Mouse (Mus musculus): ENCODE data around the gene Zfp804a. TPM values are rescaled to one million over a fixed set of nuclear protein-coding genes. Genes with fewer than 3 reads are reported as not detected.

Gene Zfp804a
- polyA plus RNA-seq, 1 experiment from 2014 or later = 0.39 TPM

- H3K9me3 ChIP-seq (replicated peaks) = no peaks in the 10 kb centered on the region
- no peaks in the 10 kb centered on the region for H3K27me3 ChIP-seq (ENCODE audit: low read depth, poor library complexity, severe bottlenecking)
- no peak for DNase-seq (ENCODE audit: low spot score)
- H3K27ac ChIP-seq (replicated peaks) = no peak overlapping the region
- H3K4me3 ChIP-seq = no peak overlapping the region
- 74% methylated on average over 2 of the region's 2 CpGs for WGBS
- H3K4me1 ChIP-seq = no peaks in the 10 kb centered on the region
- no peaks in the 10 kb centered on the region for H3K36me3 ChIP-seq
These were observed 66.6 kb downstream of the Zfp804a start for GRCm38 (mm10) chr2:82119577-82119976.

DNA sequence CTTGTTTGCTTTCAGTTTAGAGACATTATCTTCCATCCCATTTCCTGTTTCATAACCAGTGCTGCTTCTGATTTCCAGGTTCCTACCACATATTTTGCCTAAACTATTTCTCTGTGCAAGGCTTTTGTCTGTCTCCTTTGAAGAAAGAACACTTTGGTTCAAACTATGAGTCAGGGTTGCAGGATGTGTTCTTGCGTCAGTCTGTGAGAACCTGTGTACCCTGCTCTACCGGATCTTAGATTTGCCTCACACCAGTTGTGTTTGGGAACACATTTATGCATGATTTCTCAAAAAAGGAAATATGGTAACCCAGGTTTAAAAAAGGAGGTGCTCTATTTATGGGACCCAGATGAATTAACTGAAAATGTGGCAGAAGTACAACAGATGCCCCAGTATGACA, 125.7 kb downstream of the Zfp804a start:
- Histone ChIP-seq H3K9me3 (replicated peaks) (no peaks in the 10 kb centered on the region), H3K27me3 (ENCODE audit: low read depth, poor library complexity, severe bottlenecking) (no peaks in the 10 kb centered on the region), H3K4me1 (no peaks in the 10 kb centered on the region), H3K36me3 (no peaks in the 10 kb centered on the region), H3K27ac (replicated peaks) (no peak overlapping the region), H3K4me3 (no peak overlapping the region)
- DNase-seq (ENCODE audit: low spot score) = no peak
- WGBS = 90% methylated on average over 2 of the region's 2 CpGs

DNA sequence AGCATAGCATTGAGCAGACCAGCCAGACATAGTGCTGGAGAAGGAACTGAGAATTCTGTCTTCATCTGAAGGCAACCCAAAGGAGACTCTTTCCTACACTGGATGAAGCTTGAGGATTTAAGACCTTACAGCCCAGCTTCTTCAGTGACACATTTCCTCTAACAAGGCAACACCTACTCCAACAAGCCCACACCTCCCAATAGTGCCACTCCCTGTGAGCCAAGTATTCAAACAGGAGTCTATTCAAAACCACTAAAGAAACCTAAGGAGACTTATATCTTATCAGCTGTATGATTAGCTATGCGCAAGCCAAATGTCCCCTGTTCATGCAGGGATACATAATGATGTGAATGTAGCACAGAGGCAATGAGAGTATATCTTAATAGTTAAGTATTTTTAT, 128.0 kb downstream of the Zfp804a start:
- no peaks in the 10 kb centered on the region for H3K9me3 ChIP-seq (replicated peaks)
- no peak for DNase-seq (ENCODE audit: low spot score)
- no peaks in the 10 kb centered on the region for H3K36me3 ChIP-seq
- H3K4me3 ChIP-seq = no peak overlapping the region
- no peaks in the 10 kb centered on the region for H3K4me1 ChIP-seq
- H3K27me3 ChIP-seq (ENCODE audit: low read depth, poor library complexity, severe bottlenecking) = no peaks in the 10 kb centered on the region
- no peak overlapping the region for H3K27ac ChIP-seq (replicated peaks)
- 89% methylated on average over 1 of the region's 1 CpGs for WGBS

DNA sequence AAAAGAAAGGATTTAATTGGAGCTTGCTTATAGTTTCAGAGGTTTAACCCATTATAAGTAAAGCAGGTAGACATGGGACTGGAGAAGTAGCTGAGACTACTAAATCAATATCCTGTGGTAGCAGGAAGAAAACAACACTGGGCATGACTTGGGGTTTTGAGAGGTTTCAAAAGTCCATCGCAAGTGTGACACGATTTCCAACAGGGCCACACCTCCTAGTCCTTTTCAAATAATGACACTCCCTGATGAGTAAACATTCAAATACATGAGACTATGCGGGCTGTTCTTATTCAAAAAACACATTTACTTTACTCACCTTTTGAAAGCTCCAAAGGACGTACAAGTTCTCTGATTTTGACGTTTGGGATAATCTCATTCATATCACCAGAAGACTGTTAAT, 146.9 kb downstream of the Zfp804a start:
- WGBS = 91% methylated on average over 5 of the region's 5 CpGs
- Histone ChIP-seq H3K27ac (replicated peaks) (no peak overlapping the region), H3K4me1 (no peaks in the 10 kb centered on the region), H3K36me3 (no peaks in the 10 kb centered on the region), H3K27me3 (ENCODE audit: low read depth, poor library complexity, severe bottlenecking) (no peaks in the 10 kb centered on the region), H3K4me3 (no peak overlapping the region), H3K9me3 (replicated peaks) (peaks cover 3% of the 10 kb centered on the region; the same call in 1 of the 2 replicates)
- DNase-seq (ENCODE audit: low spot score) = no peak

DNA sequence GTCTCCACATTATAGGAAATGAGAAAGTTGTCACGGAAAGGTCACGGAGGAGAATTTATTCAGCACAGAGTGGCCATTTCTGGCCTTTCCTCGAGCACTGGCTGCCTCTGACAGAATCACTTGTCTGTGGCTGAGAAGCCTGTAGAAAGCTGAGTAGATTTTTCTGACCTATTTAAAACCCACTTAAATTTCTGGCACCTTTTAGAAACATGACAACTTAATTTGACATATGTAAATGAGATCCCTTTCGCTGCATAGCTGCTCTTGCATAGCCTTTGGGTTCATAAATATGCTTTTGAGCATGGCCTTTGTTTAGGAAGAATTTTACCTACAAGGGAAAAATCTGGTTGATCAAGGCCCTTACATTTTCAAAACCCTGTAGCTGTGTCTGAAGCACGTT, 147.6 kb downstream of the Zfp804a start:
- H3K4me3 ChIP-seq = no peak overlapping the region
- H3K9me3 ChIP-seq (replicated peaks) = peaks cover 3% of the 10 kb centered on the region; the same call in 1 of the 2 replicates
- no peaks in the 10 kb centered on the region for H3K4me1 ChIP-seq
- 81% methylated on average over 5 of the region's 5 CpGs for WGBS
- no peak overlapping the region for H3K27ac ChIP-seq (replicated peaks)
- H3K27me3 ChIP-seq (ENCODE audit: low read depth, poor library complexity, severe bottlenecking) = no peaks in the 10 kb centered on the region
- no peaks in the 10 kb centered on the region for H3K36me3 ChIP-seq
- DNase-seq (ENCODE audit: low spot score) = no peak

GRCm38 (mm10) chr2:82210605-82211004, 157.6 kb downstream of the Zfp804a start:
- DNase-seq (ENCODE audit: low spot score) = no peak
- H3K27me3 ChIP-seq (ENCODE audit: low read depth, poor library complexity, severe bottlenecking) = no peaks in the 10 kb centered on the region
- 83% methylated on average over 1 of the region's 1 CpGs for WGBS
- H3K9me3 ChIP-seq (replicated peaks) = peaks cover 3% of the 10 kb centered on the region; the same call in 1 of the 2 replicates
- no peak overlapping the region for H3K4me3 ChIP-seq
- H3K4me1 ChIP-seq = no peaks in the 10 kb centered on the region
- no peaks in the 10 kb centered on the region for H3K36me3 ChIP-seq
- no peak overlapping the region for H3K27ac ChIP-seq (replicated peaks)

DNA sequence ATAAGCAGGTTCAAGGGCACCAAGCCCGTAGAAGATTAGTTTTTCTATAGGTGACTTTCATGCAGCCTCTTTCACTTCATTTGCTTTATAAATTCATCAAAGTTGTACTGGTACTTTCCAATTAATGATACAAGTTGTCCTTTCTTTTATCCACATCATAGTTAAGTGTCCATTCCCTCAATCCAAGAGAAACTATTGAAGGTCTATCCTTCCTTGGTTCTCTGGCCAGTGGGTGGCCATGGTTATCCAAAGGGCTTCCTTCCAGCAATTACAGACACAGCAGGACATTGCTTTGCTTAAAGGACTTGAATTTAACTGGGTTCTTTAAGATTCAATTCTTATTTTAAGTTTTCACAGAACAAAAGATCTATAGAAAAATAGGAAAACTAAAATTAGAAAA, 158.9 kb downstream of the Zfp804a start:
- Histone ChIP-seq H3K27me3 (ENCODE audit: low read depth, poor library complexity, severe bottlenecking) (no peaks in the 10 kb centered on the region), H3K9me3 (replicated peaks) (peaks cover 4% of the 10 kb centered on the region; the same call in 1 of the 2 replicates), H3K4me1 (no peaks in the 10 kb centered on the region), H3K36me3 (no peaks in the 10 kb centered on the region), H3K4me3 (no peak overlapping the region), H3K27ac (replicated peaks) (no peak overlapping the region)
- 46% methylated on average over 1 of the region's 1 CpGs for WGBS
- DNase-seq (ENCODE audit: low spot score) = no peak

GRCm38 (mm10) chr2:82217873-82218272, 164.9 kb downstream of the Zfp804a start:
- H3K27me3 ChIP-seq (ENCODE audit: low read depth, poor library complexity, severe bottlenecking) = no peaks in the 10 kb centered on the region
- DNase-seq (ENCODE audit: low spot score) = no peak
- H3K9me3 ChIP-seq (replicated peaks) = peaks cover 4% of the 10 kb centered on the region; the same call in 1 of the 2 replicates
- H3K4me3 ChIP-seq = no peak overlapping the region
- H3K27ac ChIP-seq (replicated peaks) = no peak overlapping the region
- H3K4me1 ChIP-seq = no peaks in the 10 kb centered on the region
- no peaks in the 10 kb centered on the region for H3K36me3 ChIP-seq
- 93% methylated on average over 2 of the region's 2 CpGs for WGBS

DNA sequence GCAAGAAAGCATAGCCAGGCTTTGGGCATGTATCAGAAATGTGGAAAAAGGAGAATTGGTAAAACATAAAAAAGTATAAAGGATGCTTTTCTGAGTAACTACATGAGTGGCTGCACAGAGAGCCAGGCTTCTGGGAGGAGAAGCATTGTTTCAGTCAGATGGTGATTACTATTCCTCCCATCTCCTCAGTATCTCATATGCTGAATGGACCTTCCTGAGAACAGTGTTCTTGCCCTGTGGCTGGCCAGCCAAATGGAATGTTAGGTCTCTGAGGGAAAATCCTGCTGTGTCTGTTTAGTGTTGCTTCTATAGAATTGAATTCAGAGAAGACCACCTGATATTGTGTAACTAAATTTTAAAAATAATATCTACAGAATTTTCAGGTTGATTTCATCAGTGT, 193.0 kb downstream of the Zfp804a start:
- DNase-seq (ENCODE audit: low spot score) = no peak
- Histone ChIP-seq H3K36me3 (no peaks in the 10 kb centered on the region), H3K27me3 (ENCODE audit: low read depth, poor library complexity, severe bottlenecking) (no peaks in the 10 kb centered on the region), H3K27ac (replicated peaks) (no peak overlapping the region), H3K4me1 (peaks cover 8% of the 10 kb centered on the region), H3K4me3 (no peak overlapping the region), H3K9me3 (replicated peaks) (no peaks in the 10 kb centered on the region)

- Histone ChIP-seq H3K27me3 (ENCODE audit: low read depth, poor library complexity, severe bottlenecking) (no peaks in the 10 kb centered on the region), H3K27ac (replicated peaks) (no peak overlapping the region), H3K9me3 (replicated peaks) (no peaks in the 10 kb centered on the region), H3K4me3 (no peak overlapping the region), H3K36me3 (no peaks in the 10 kb centered on the region), H3K4me1 (peaks cover 8% of the 10 kb centered on the region)
- DNase-seq (ENCODE audit: low spot score) = no peak
These were observed 194.0 kb downstream of the Zfp804a start for GRCm38 (mm10) chr2:82246902-82247522.

- DNase-seq (ENCODE audit: low spot score) = no peak
- no peaks in the 10 kb centered on the region for H3K9me3 ChIP-seq (replicated peaks)
- H3K4me1 ChIP-seq = no peaks in the 10 kb centered on the region
- no peaks in the 10 kb centered on the region for H3K36me3 ChIP-seq
- WGBS = 80% methylated on average over 5 of the region's 5 CpGs
- no peak overlapping the region for H3K4me3 ChIP-seq
- no peaks in the 10 kb centered on the region for H3K27me3 ChIP-seq (ENCODE audit: low read depth, poor library complexity, severe bottlenecking)
- H3K27ac ChIP-seq (replicated peaks) = no peak overlapping the region
These were observed 200.4 kb downstream of the Zfp804a start for GRCm38 (mm10) chr2:82253382-82253781.

DNA sequence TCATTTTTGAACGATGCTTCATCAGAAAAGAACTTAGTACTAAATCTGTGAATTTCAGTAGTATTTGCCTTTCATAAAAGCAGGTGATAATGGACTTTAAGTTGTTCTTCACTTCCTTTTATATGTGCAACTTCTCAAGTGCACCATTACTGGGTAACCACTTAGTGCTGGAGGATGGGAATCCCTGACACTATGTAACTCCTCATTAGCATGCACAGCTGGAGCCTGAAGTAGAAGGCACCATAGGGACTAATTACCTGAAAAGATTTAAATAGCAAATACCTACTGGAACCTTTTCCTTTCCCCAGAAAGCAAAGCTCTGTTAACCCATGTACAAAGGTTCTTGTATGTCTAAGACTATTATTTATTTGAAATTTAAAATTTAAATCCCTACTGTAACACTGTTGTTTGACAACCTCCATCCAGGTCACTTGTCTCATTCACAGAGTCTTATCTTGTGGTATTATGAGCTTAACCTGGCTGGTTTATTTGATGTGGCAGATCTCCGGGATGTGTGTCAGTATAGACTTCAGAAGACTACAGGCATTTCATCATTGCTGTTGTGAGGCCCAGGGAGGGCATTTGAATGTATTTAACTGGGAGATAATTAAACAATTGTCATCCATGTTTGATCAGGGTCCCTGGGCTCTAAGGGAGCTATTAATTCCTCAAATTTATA, 229.7 kb downstream of the Zfp804a start:
- Histone ChIP-seq H3K4me1 (no peaks in the 10 kb centered on the region), H3K27ac (replicated peaks) (no peak overlapping the region), H3K27me3 (ENCODE audit: low read depth, poor library complexity, severe bottlenecking) (no peaks in the 10 kb centered on the region), H3K36me3 (no peaks in the 10 kb centered on the region), H3K9me3 (replicated peaks) (no peaks in the 10 kb centered on the region), H3K4me3 (no peak overlapping the region)
- no peak for DNase-seq (ENCODE audit: low spot score)
- 78% methylated on average over 2 of the region's 2 CpGs for WGBS

DNA sequence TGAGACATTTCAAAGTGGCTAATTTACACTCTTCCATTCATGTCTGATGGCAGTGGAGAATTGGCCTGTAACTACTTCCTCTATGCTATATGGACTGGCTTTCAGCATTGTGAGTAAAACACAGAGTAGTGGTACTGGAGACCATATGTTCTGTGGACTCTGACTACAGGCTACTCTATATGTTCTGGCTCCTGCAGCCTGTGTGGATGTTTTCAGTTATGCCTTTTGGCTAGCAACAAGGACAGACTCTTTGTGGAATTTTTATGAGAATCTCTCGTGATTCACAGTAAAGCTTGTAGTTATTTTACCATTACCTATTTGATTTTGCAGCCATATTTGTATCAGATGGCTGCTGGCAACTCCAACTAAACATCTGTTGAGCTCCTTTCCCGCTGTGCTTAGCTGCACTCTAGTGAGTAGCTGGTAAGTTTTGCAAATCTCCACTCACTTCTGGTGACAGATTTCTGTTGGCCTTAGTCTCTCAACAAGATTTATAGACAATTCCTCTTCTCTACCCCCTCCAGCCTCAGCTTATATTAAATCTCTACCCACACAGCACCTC, 242.0 kb downstream of the Zfp804a start:
- no peak for DNase-seq (ENCODE audit: low spot score)
- WGBS = 89% methylated on average over 2 of the region's 2 CpGs
- Histone ChIP-seq H3K9me3 (replicated peaks) (no peaks in the 10 kb centered on the region), H3K27ac (replicated peaks) (no peak overlapping the region), H3K4me1 (no peaks in the 10 kb centered on the region), H3K4me3 (no peak overlapping the region), H3K27me3 (ENCODE audit: low read depth, poor library complexity, severe bottlenecking) (no peaks in the 10 kb centered on the region), H3K36me3 (no peaks in the 10 kb centered on the region)

Data from midbrain, embryonic 10.5 days (tissue).